Mouse (Mus musculus): ENCODE data around the gene Ugt1a9.

DNA sequence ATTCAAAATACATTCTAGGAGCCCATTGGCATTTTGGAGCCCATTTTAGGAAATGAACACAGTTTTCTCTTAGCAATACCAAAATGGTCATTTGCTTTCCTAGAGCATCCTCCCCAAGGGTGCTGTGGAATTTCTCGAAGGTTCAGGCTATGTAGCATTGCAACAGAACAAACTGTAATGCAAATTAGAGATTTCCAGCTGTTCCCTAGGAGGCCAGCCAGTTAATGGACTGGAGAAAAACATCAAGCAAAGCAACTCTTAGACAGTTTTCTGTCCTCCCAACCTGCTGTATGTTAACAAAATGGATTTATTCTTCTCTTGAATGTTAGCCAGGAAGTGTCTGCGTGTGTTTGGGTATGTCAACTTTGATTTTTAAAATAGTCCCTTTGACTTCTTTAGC lies 66.0 kb downstream of the Ugt1a9 start:
- TF ChIP-seq POLR2A (IDR thresholded peaks at IDR 0.05; ENCODE audit: borderline replicate concordance, control insufficient read depth, low read depth, low read length) (no peak), CTCF (IDR thresholded peaks at IDR 0.05; ENCODE audit: control insufficient read depth, insufficient read depth, low read length) (no peak)
